Mouse (Mus musculus) intestine, embryonic 14.5 days (tissue): ENCODE results near the gene Cpne6. TPM values are rescaled to one million over a fixed set of nuclear protein-coding genes. Genes with fewer than 3 reads are reported as not detected.
A peak's percentile ranks its signal among the peaks of the same experiment; 100 is the strongest.

Source experiments
- ATAC-seq: fragments of 200-750 bp; cut with Nextera tagmentation; replicated peaks from 2 replicates; pipeline ENCODE4 v1.8.0; 2017; ENCODE audit warnings: low read depth, moderate number of reproducible peaks, moderate TSS enrichment, moderate library complexity; ENCODE audit not compliant: low FRiP score, low TSS enrichment
- DNase-seq: peaks from one replicate; pipeline ENCODE4 v3.0.0-alpha.2; 2018; ENCODE audit warnings: low spot score
- H3K27ac ChIP-seq: fragments of 300-500 bp; sonication (generic); 2 replicates; pipeline ENCODE4 v1.5.1; 2014; ENCODE audit warnings: low read depth, mild to moderate bottlenecking, control low read depth
- H3K27me3 ChIP-seq: fragments of 300-500 bp; sonication (generic); replicated peaks from 2 replicates; pipeline ENCODE4 v1.6.1; 2014; ENCODE audit warnings: low read length, control low read depth; ENCODE audit not compliant: control insufficient read depth, insufficient read depth
- H3K36me3 ChIP-seq: fragments of 300-500 bp; sonication (generic); 2 replicates; pipeline ENCODE4 v1.6.1; 2014; ENCODE audit warnings: low read length, control low read depth; ENCODE audit not compliant: control insufficient read depth, insufficient read depth
- H3K4me1 ChIP-seq: fragments of 300-500 bp; sonication (generic); replicated peaks from 2 replicates; pipeline ENCODE4 v1.6.1; 2014; ENCODE audit warnings: low read length, control low read depth, mixed read lengths; ENCODE audit not compliant: control insufficient read depth, insufficient read depth
- H3K4me2 ChIP-seq: fragments of 300-500 bp; sonication (generic); 2 replicates; pipeline ENCODE4 v1.6.1; 2014; ENCODE audit warnings: low read length
- H3K4me3 ChIP-seq: fragments of 300-500 bp; sonication (generic); 2 replicates; pipeline ENCODE4 v1.5.1; 2014; ENCODE audit warnings: low read depth, low read length, control low read depth, mixed read lengths
- H3K9ac ChIP-seq: fragments of 300-500 bp; sonication (generic); 2 replicates; pipeline ENCODE4 v1.6.1; 2014; ENCODE audit warnings: mild to moderate bottlenecking, low read length
- H3K9me3 ChIP-seq: fragments of 300-500 bp; sonication (generic); 2 replicates; pipeline ENCODE4 v1.6.1; 2016; ENCODE audit warnings: low read length, control low read depth; ENCODE audit not compliant: control insufficient read depth
- WGBS: fragments of 180-500 bp; shearing (Covaris S2); extraction: QIAGEN DNeasy Blood & Tissue Kit; methylation state at CpG from one replicate; pipeline ENCODE4 v1.1.7; 2014; 5-methylcytosine and 5-hydroxymethylcytosine counted together
- polyA plus RNA-seq: library from polyadenylated mRNA; unstranded; fragments of >200 nt; fragmentation: Nextera tagmentation; extraction: Ambion mirVana; gene quantifications from 2 replicates; pipeline ENCODE4 v1.2.1, GENCODE M21; 2014

Cpne6 gene
- polyA plus RNA-seq, 1 experiment from 2014 or later = 0.37 TPM

GRCm38 (mm10) chr14:55511037-55511436 lies 792 bp downstream of the Cpne6 start:
- H3K9me3 ChIP-seq = no peaks in the 10 kb centered on the region
- no peaks in the 10 kb centered on the region for H3K27me3 ChIP-seq
- 45% methylated on average over 7 of the region's 7 CpGs for WGBS
- no peak overlapping the region for H3K4me3 ChIP-seq
- no peak overlapping the region for H3K4me2 ChIP-seq
- no peak overlapping the region for H3K9ac ChIP-seq
- 0 out of 2 replicates have a peak, but pooled peaks cover 3% of the 10 kb centered on the region for H3K4me1 ChIP-seq
- no peak for DNase-seq
- no peak overlapping the region for H3K27ac ChIP-seq
- ATAC-seq = no peak; the same call in 1 of the 2 replicates
- no peaks in the 10 kb centered on the region for H3K36me3 ChIP-seq

- H3K27me3 ChIP-seq = no peaks in the 10 kb centered on the region
- DNase-seq = no peak
- H3K4me3 ChIP-seq = no peak overlapping the region
- no peak overlapping the region for H3K9ac ChIP-seq
- WGBS = 60% methylated on average over 10 of the region's 10 CpGs
- H3K4me2 ChIP-seq = no peak overlapping the region
- no peak for ATAC-seq
- H3K36me3 ChIP-seq = no peaks in the 10 kb centered on the region
- H3K27ac ChIP-seq = no peak overlapping the region
- 0 out of 2 replicates have a peak, but pooled peaks cover 3% of the 10 kb centered on the region for H3K4me1 ChIP-seq
- H3K9me3 ChIP-seq = no peaks in the 10 kb centered on the region
Measured at GRCm38 (mm10) chr14:55513927-55514326, 3.7 kb downstream of the Cpne6 start.

- ATAC-seq (no peak), DNase-seq (no peak)
- no peaks in the 10 kb centered on the region for H3K9me3 ChIP-seq
- H3K36me3 ChIP-seq = no peaks in the 10 kb centered on the region
- peaks cover under 1% of the 10 kb centered on the region; the same call in 1 of the 2 replicates for H3K4me1 ChIP-seq
- peaks cover 14% of the 10 kb centered on the region for H3K27me3 ChIP-seq
- H3K9ac ChIP-seq = no peak overlapping the region
- no peak overlapping the region for H3K27ac ChIP-seq
- no peak overlapping the region for H3K4me3 ChIP-seq
- no peak overlapping the region for H3K4me2 ChIP-seq
- WGBS = 86% methylated on average over 4 of the region's 4 CpGs
Measured at GRCm38 (mm10) chr14:55515846-55516245, 5.6 kb downstream of the Cpne6 start.

- Histone ChIP-seq H3K9ac (no peak overlapping the region), H3K4me2 (no peak overlapping the region), H3K36me3 (no peaks in the 10 kb centered on the region), H3K9me3 (no peaks in the 10 kb centered on the region), H3K27ac (no peak overlapping the region), H3K27me3 (peaks cover 41% of the 10 kb centered on the region), H3K4me3 (no peak overlapping the region), H3K4me1 (peaks cover 3% of the 10 kb centered on the region; the same call in 1 of the 2 replicates)
- 53% methylated on average over 2 of the region's 2 CpGs for WGBS
- ATAC-seq = no peak
- DNase-seq = no peak
Measured at GRCm38 (mm10) chr14:55518897-55519296, 8.7 kb downstream of the Cpne6 start.

GRCm38 (mm10) chr14:55519604-55520003 lies 9.4 kb downstream of the Cpne6 start:
- H3K36me3 ChIP-seq = no peaks in the 10 kb centered on the region
- no peak overlapping the region for H3K9ac ChIP-seq
- DNase-seq (no peak), ATAC-seq (no peak)
- H3K27ac ChIP-seq = no peak overlapping the region
- WGBS = 62% methylated on average over 4 of the region's 4 CpGs
- no peaks in the 10 kb centered on the region for H3K9me3 ChIP-seq
- H3K4me2 ChIP-seq = no peak overlapping the region
- no peak overlapping the region for H3K4me3 ChIP-seq
- peaks cover 45% of the 10 kb centered on the region for H3K27me3 ChIP-seq
- H3K4me1 ChIP-seq = peaks cover 3% of the 10 kb centered on the region; the same call in 1 of the 2 replicates

GRCm38 (mm10) chr14:55520451-55521361 lies 10.5 kb downstream of the Cpne6 start:
- Histone ChIP-seq H3K27me3 (peaks cover 46% of the 10 kb centered on the region), H3K27ac (no peak overlapping the region), H3K4me3 (peak overlapping the region; percentile 48), H3K9ac (peak overlapping the region; percentile 25; the same call in 1 of the 2 replicates), H3K4me1 (peaks cover 3% of the 10 kb centered on the region; the same call in 1 of the 2 replicates), H3K36me3 (no peaks in the 10 kb centered on the region), H3K4me2 (peak overlapping the region; percentile 88), H3K9me3 (no peaks in the 10 kb centered on the region)
- peak; percentile 64 for DNase-seq
- peak; percentile 59 for ATAC-seq
- WGBS = under 1% methylated on average over 61 of the region's 61 CpGs

- 45% methylated on average over 4 of the region's 4 CpGs for WGBS
- no peak for ATAC-seq
- no peak overlapping the region for H3K27ac ChIP-seq
- no peaks in the 10 kb centered on the region for H3K36me3 ChIP-seq
- no peak overlapping the region for H3K9ac ChIP-seq
- peaks cover 48% of the 10 kb centered on the region for H3K27me3 ChIP-seq
- H3K4me1 ChIP-seq = peaks cover 3% of the 10 kb centered on the region; the same call in 1 of the 2 replicates
- no peak for DNase-seq
- H3K4me3 ChIP-seq = no peak overlapping the region
- H3K9me3 ChIP-seq = no peaks in the 10 kb centered on the region
- no peak overlapping the region for H3K4me2 ChIP-seq
Measured at GRCm38 (mm10) chr14:55524062-55524461, 13.8 kb downstream of the Cpne6 start.

- Histone ChIP-seq H3K4me3 (no peak within 1 kb of the TSS), H3K36me3 (no peaks in the 10 kb centered on the region), H3K4me2 (no peak within 1 kb of the TSS), H3K27me3 (peaks cover 45% of the 10 kb centered on the region), H3K27ac (no peak within 1 kb of the TSS), H3K9me3 (no peaks in the 10 kb centered on the region), H3K4me1 (peaks cover 3% of the 10 kb centered on the region; the same call in 1 of the 2 replicates), H3K9ac (no peak within 1 kb of the TSS)
- ATAC-seq (no peak), DNase-seq (no peak)
- WGBS = 17% methylated on average over 8 of the region's 8 CpGs
Measured at GRCm38 (mm10) chr14:55524785-55525184, 14.5 kb downstream of the Cpne6 start, which contains the start of gene Nrl. TSS of gene Nrl (minus strand) at chr14:55524981.
